Mouse (Mus musculus): ENCODE measurements around the gene Xrcc4. TPM values are rescaled to one million over a fixed set of nuclear protein-coding genes. Genes with fewer than 3 reads are reported as not detected.

The Xrcc4 gene
- polyA plus RNA-seq, 1 experiment from 2014 or later, result 16.3 TPM

DNA sequence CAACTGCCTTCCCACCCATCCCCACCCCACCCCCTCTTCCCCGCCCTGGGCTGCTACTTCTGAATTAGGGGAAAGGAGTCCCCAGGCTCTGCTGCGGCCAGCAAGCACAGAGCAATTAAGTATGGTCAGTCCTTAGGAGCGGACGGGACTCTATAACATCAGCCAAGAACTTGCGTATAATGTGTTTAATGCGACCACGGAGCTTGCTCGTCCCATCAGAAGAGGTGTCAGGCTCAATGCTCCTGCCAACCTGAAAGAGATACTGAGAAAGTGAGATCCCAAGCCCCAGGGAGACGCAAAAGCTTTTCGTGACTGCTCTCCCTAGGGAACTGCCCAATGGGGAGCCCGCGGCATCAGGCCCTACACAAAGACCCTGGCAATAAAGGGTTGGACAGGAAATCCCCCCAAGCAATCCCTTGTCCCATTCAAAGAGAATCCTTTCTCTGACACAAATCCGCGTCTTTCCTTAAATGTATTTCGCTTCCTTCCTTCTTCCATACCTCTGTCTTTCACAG lies 346.7 kb downstream of the Xrcc4 start:
- no peak for ATAC-seq

DNA sequence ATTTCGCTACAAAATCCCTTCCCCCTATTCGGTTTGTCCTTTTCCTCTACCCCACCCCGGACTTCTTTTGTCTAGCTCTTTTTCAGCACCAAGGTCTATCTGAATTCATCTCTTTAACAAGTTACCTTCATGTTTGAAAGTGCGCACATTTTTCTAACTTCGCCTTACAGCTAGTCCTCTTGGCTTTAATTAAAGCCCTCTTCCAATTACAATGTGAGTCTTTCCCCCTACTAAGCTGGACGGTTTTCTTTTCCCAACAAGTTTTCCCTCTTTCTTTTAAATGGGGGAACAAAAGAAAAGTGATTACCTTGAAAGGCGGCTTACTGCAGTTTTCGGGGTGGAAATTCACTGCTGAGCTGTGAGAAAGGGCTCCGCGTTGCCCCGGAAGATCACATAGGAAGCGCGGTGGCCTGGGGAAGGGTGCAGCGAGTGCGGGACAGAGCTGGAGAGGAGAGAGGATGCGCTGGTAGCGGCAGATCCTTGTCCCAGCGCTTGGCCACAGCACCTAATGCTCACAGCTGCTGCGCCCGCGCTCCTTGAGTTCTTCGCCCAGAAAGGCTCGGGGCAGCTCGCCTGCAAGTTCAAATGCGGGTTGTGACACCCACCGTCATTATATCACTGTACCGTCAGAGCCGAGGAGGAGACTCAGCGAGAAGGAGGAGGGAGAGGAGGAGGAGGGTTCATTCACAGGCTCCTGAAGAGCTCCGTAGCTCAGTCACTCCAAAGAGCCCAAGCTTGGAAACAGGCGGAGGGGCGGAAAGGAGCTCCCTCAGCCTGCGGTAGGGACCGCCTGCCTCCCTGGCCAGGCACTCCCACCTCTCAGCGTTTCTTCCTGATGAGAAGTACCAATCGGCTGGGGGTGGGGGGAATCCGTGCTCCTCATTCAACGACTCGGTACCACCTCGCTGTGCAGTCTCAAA lies 347.4 kb downstream of the Xrcc4 start, which contains the start of gene Vcan:
TSS of gene Vcan (minus strand) at position 744 of the 920 bp plus-strand sequence.
- WGBS, result under 1% methylated on average over 38 of the region's 40 CpGs
- H3K27ac ChIP-seq (ENCODE audit: low read length), result peak within 1 kb of the TSS; percentile 69
- H3K27me3 ChIP-seq (ENCODE audit: control insufficient read depth, insufficient read depth, low read depth, low read length), result 0 out of 2 replicates have a peak, but pooled peaks cover 3% of the 10 kb centered on the region

More for the DNA sequence above, 346.7 kb downstream of the Xrcc4 start:
- Histone ChIP-seq H3K27me3 (ENCODE audit: control insufficient read depth, insufficient read depth, low read depth, low read length) (0 out of 2 replicates have a peak, but pooled peaks cover 3% of the 10 kb centered on the region), H3K4me2 (ENCODE audit: low read length) (peak overlapping the region; percentile 99), H3K4me1 (ENCODE audit: control insufficient read depth, insufficient read depth, low read length) (peaks cover 8% of the 10 kb centered on the region), H3K4me3 (ENCODE audit: low read depth, low read length) (peak overlapping the region; percentile 67), H3K36me3 (ENCODE audit: control insufficient read depth, insufficient read depth, low read length) (no peaks in the 10 kb centered on the region), H3K9ac (ENCODE audit: low read depth, low read length) (peak overlapping the region; percentile 75), H3K27ac (ENCODE audit: low read length) (peak overlapping the region; percentile 56), H3K9me3 (replicated peaks; ENCODE audit: control insufficient read depth, low read length, poor library complexity, severe bottlenecking) (no peaks in the 10 kb centered on the region)
- WGBS, result under 1% methylated on average over 15 of the region's 15 CpGs

GRCm38 (mm10) chr13:89741116-89741551 lies 348.3 kb downstream of the Xrcc4 start:
- 1% methylated on average over 14 of the region's 14 CpGs for WGBS
- ATAC-seq, result peak; percentile 49

More for the DNA sequence above, 347.4 kb downstream of the Xrcc4 start, which contains the start of gene Vcan:
- no peaks in the 10 kb centered on the region for H3K36me3 ChIP-seq (ENCODE audit: control insufficient read depth, insufficient read depth, low read length)
- peak; percentile 47 for ATAC-seq
- H3K9me3 ChIP-seq (replicated peaks; ENCODE audit: control insufficient read depth, low read length, poor library complexity, severe bottlenecking), result no peaks in the 10 kb centered on the region
- H3K4me2 ChIP-seq (ENCODE audit: low read length), result peak within 1 kb of the TSS; percentile 99
- H3K4me3 ChIP-seq (ENCODE audit: low read depth, low read length), result peak within 1 kb of the TSS; percentile 67
- peaks cover 9% of the 10 kb centered on the region for H3K4me1 ChIP-seq (ENCODE audit: control insufficient read depth, insufficient read depth, low read length)
- H3K9ac ChIP-seq (ENCODE audit: low read depth, low read length), result peak within 1 kb of the TSS; percentile 75

GRCm38 (mm10) chr13:89740243-89741115 lies 348.9 kb downstream of the Xrcc4 start:
- Histone ChIP-seq H3K9me3 (replicated peaks; ENCODE audit: control insufficient read depth, low read length, poor library complexity, severe bottlenecking) (no peaks in the 10 kb centered on the region), H3K27ac (ENCODE audit: low read length) (peak overlapping the region; percentile 69), H3K9ac (ENCODE audit: low read depth, low read length) (peak overlapping the region; percentile 76), H3K4me2 (ENCODE audit: low read length) (peak overlapping the region; percentile 99), H3K27me3 (ENCODE audit: control insufficient read depth, insufficient read depth, low read depth, low read length) (0 out of 2 replicates have a peak, but pooled peaks cover 3% of the 10 kb centered on the region), H3K4me3 (ENCODE audit: low read depth, low read length) (peak overlapping the region; percentile 67), H3K36me3 (ENCODE audit: control insufficient read depth, insufficient read depth, low read length) (no peaks in the 10 kb centered on the region), H3K4me1 (ENCODE audit: control insufficient read depth, insufficient read depth, low read length) (peaks cover 9% of the 10 kb centered on the region)
- peak; percentile 89 for ATAC-seq
- WGBS, result under 1% methylated on average over 33 of the region's 33 CpGs

More at GRCm38 (mm10) chr13:89741116-89741551, 348.3 kb downstream of the Xrcc4 start:
- Histone ChIP-seq H3K4me1 (ENCODE audit: control insufficient read depth, insufficient read depth, low read length) (peaks cover 9% of the 10 kb centered on the region), H3K9ac (ENCODE audit: low read depth, low read length) (peak overlapping the region; percentile 75), H3K27me3 (ENCODE audit: control insufficient read depth, insufficient read depth, low read depth, low read length) (0 out of 2 replicates have a peak, but pooled peaks cover 3% of the 10 kb centered on the region), H3K4me2 (ENCODE audit: low read length) (peak overlapping the region; percentile 99), H3K4me3 (ENCODE audit: low read depth, low read length) (peak overlapping the region; percentile 67), H3K9me3 (replicated peaks; ENCODE audit: control insufficient read depth, low read length, poor library complexity, severe bottlenecking) (no peaks in the 10 kb centered on the region), H3K27ac (ENCODE audit: low read length) (peak overlapping the region; percentile 69), H3K36me3 (ENCODE audit: control insufficient read depth, insufficient read depth, low read length) (no peaks in the 10 kb centered on the region)

- H3K27ac ChIP-seq (ENCODE audit: low read length), result peak overlapping the region; percentile 28
- WGBS, result under 1% methylated on average over 24 of the region's 24 CpGs
- 0 out of 2 replicates have a peak, but pooled peaks cover 3% of the 10 kb centered on the region for H3K27me3 ChIP-seq (ENCODE audit: control insufficient read depth, insufficient read depth, low read depth, low read length)
- no peaks in the 10 kb centered on the region for H3K36me3 ChIP-seq (ENCODE audit: control insufficient read depth, insufficient read depth, low read length)
- H3K9me3 ChIP-seq (replicated peaks; ENCODE audit: control insufficient read depth, low read length, poor library complexity, severe bottlenecking), result no peaks in the 10 kb centered on the region
- peak; percentile 29 for ATAC-seq
- H3K4me2 ChIP-seq (ENCODE audit: low read length), result peak overlapping the region; percentile 99
- H3K4me3 ChIP-seq (ENCODE audit: low read depth, low read length), result peak overlapping the region; percentile 67
- H3K9ac ChIP-seq (ENCODE audit: low read depth, low read length), result peak overlapping the region; percentile 76
- H3K4me1 ChIP-seq (ENCODE audit: control insufficient read depth, insufficient read depth, low read length), result peaks cover 9% of the 10 kb centered on the region
Measured at GRCm38 (mm10) chr13:89739696-89740242, 349.6 kb downstream of the Xrcc4 start.

- Histone ChIP-seq H3K36me3 (ENCODE audit: control insufficient read depth, insufficient read depth, low read length) (no peaks in the 10 kb centered on the region), H3K4me3 (ENCODE audit: low read depth, low read length) (peak overlapping the region; percentile 67), H3K9ac (ENCODE audit: low read depth, low read length) (peak overlapping the region; percentile 76), H3K4me1 (ENCODE audit: control insufficient read depth, insufficient read depth, low read length) (peaks cover 9% of the 10 kb centered on the region), H3K9me3 (replicated peaks; ENCODE audit: control insufficient read depth, low read length, poor library complexity, severe bottlenecking) (no peaks in the 10 kb centered on the region), H3K27ac (ENCODE audit: low read length) (peak overlapping the region; percentile 28), H3K27me3 (ENCODE audit: control insufficient read depth, insufficient read depth, low read depth, low read length) (0 out of 2 replicates have a peak, but pooled peaks cover 3% of the 10 kb centered on the region), H3K4me2 (ENCODE audit: low read length) (peak overlapping the region; percentile 99)
- peak; percentile 47 for ATAC-seq
- 2% methylated on average over 31 of the region's 31 CpGs for WGBS
Measured at GRCm38 (mm10) chr13:89738776-89739695, 350.4 kb downstream of the Xrcc4 start.

DNA sequence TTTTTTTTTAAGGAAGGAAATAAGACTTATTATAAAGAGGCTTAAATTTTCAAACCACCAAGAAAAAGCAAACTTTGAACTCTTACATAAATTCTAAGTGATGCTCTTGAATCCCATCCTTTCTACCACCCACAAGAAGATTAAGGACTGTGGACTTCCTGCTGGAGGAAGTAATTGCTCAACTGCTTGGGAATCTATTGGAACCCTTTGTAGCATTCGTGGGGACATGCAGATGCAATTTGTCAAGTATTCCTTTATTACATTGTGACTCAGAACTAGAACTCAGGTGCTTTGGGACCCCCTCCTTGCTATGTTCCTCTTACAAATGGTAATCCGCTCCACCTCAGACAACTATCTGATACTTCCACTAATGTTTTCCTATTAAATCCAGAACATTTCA lies 351.1 kb downstream of the Xrcc4 start:
- peaks cover 9% of the 10 kb centered on the region for H3K4me1 ChIP-seq (ENCODE audit: control insufficient read depth, insufficient read depth, low read length)
- no peak overlapping the region for H3K9ac ChIP-seq (ENCODE audit: low read depth, low read length)
- peak overlapping the region; percentile 99 for H3K4me2 ChIP-seq (ENCODE audit: low read length)
- no peaks in the 10 kb centered on the region for H3K36me3 ChIP-seq (ENCODE audit: control insufficient read depth, insufficient read depth, low read length)
- no peak for ATAC-seq
- no peaks in the 10 kb centered on the region for H3K27me3 ChIP-seq (ENCODE audit: control insufficient read depth, insufficient read depth, low read depth, low read length)
- H3K4me3 ChIP-seq (ENCODE audit: low read depth, low read length), result peak overlapping the region; percentile 67; the same call in 1 of the 2 replicates
- 41% methylated on average over 2 of the region's 2 CpGs for WGBS
- H3K9me3 ChIP-seq (replicated peaks; ENCODE audit: control insufficient read depth, low read length, poor library complexity, severe bottlenecking), result no peaks in the 10 kb centered on the region
- no peak overlapping the region for H3K27ac ChIP-seq (ENCODE audit: low read length)

Data from midbrain, embryonic 16.5 days (tissue).